Mouse (Mus musculus) CD4-positive naive resting alpha-beta T cell, adult 76 days (primary cell): ENCODE measurements around the gene Dnttip2. TPM values are rescaled to one million over a fixed set of nuclear protein-coding genes. Genes with fewer than 3 reads are reported as not detected.

Experiments used
- total RNA-seq: library from RNA; stranded (reverse); gene quantifications from one replicate; pipeline ENCODE4 v1.2.4, GENCODE M21; 2023

The Dnttip2 gene
- 118 TPM for total RNA-seq

DNA sequence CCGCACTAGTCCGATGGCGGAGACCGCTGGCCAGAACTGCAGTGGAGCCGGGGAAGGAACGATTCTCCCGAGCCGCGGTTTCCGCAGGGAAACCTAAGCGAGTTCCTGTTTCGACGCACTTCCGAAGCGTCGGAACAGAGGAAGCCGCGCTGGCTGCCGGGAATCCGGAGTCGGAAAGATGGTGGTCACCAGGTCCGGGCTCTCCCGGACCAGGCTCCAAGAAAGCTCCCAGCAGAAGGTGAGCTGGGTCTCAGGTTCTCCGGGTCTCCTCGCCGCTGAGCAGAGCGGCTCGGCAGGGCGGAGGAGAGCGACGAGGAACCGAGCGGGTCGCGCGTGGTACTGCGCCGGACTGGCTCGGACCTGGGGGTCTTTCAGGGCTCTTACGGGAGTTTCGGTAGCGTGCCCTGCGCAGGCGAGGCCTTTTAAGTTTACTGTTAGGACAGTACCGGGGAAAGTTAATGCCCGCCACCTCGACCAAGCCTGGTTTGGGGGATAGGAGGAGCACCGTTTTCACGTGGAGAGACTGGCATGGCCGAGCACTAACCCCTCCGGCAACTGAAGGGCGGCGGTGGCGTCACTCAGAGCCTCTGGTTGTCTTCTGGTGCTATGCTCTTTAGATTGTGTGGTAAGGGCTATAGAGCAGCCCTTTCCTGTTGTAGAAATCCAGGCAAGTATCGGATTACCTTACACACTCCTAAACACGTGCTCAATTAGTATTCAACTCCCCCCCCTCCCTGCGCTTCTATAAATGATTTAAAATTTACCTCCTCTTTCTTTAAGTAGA, at the start of gene Dnttip2:
Gene Dnttip2, plus strand, starts transcription at position 148 of the 784 bp plus-strand sequence.

DNA sequence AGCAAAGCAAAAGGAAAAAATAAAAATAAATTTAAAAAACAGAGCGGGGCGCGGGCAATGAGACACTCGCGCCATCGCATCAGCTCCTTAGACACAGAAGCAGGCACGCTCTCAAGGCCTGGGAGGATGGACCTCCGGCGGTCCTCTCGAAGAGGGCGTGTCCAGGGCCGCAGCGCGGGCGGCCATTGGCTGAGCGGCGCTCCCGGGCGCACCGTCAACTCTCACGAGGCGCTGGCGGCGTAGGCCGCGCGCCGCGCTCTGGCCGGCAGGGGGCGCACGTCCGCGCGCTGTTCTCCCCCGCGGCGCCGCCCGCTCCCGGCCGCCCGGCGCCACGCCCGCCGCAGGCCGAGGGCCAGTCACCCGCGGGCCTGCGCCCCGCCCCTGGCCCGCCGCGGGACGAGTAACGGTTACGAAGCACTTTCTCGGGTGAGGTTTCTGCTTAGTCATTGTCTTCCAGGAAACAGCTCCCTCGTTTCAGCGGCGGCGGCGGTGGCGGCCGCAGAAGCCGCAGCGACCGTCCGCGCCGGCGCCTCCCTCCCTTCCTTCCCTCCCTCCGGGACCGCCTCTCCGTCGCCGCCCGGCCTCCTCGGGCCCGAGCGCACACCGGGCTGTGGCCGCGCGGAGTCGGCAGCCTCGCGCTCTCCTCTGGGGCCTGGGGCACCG, 28.8 kb upstream of the Dnttip2 start, which contains the start of gene Gclm:
Gene Gclm, plus strand, starts transcription at position 343 of the 663 bp plus-strand sequence.

GRCm38 (mm10) chr3:122293954-122294850, 20.0 kb downstream of the Dnttip2 start, which contains the start of gene Bcar3:
TSS of gene Bcar3 (plus strand) at chr3:122294136.

Other genes with a start within 250 kb of the Dnttip2 start
- gene Abca4, start 229.9 kb upstream of the Dnttip2 start, total RNA-seq, result not detected
- 41.4 TPM for gene Gclm, start 28.8 kb upstream of the Dnttip2 start, total RNA-seq
- gene Bcar3, start 19.7 kb downstream of the Dnttip2 start, total RNA-seq, result 15.6 TPM